Mouse (Mus musculus) naive thymus-derived CD4-positive, alpha-beta T cell, adult 2 months (primary cell): Measurements from ENCODE around the gene Tut7.
"Not testable (repeated sequence)": the region's sequence is repeated elsewhere in the genome, so short reads cannot be mapped to it uniquely, and the experiment has no call there.

ENCODE experiments used
- DNase-seq: peaks from one replicate; pipeline ENCODE4 v3.0.0-alpha.2; 2011; ENCODE audit warnings: low read depth

The Tut7 gene

GRCm38 (mm10) chr13:59766786-59767515, 56.0 kb downstream of the Tut7 start:
- no peak for DNase-seq

GRCm38 (mm10) chr13:59762791-59763190, 60.2 kb downstream of the Tut7 start:
- DNase-seq = no peak

GRCm38 (mm10) chr13:59756906-59757305, 66.0 kb downstream of the Tut7 start:
- DNase-seq = no peak

GRCm38 (mm10) chr13:59750310-59750709, 72.6 kb downstream of the Tut7 start:
- DNase-seq = no peak

GRCm38 (mm10) chr13:59746711-59747110, 76.2 kb downstream of the Tut7 start, which contains the start of gene 1700014D04Rik:
1700014D04Rik (minus strand) TSS chr13:59746752.
- DNase-seq = no peak

GRCm38 (mm10) chr13:59746164-59746563, 76.8 kb downstream of the Tut7 start:
- DNase-seq = no peak

- DNase-seq = no peak
These were observed 77.5 kb downstream of the Tut7 start for GRCm38 (mm10) chr13:59745462-59745861.

- DNase-seq = peak; percentile 46
These were observed 81.2 kb downstream of the Tut7 start for GRCm38 (mm10) chr13:59741697-59742096.

GRCm38 (mm10) chr13:59741096-59741495, 81.9 kb downstream of the Tut7 start:
- DNase-seq = no peak

GRCm38 (mm10) chr13:59739397-59739796, 83.5 kb downstream of the Tut7 start:
- no peak for DNase-seq

GRCm38 (mm10) chr13:59738455-59738854, 84.5 kb downstream of the Tut7 start:
- DNase-seq = no peak

GRCm38 (mm10) chr13:59735190-59735589, 87.8 kb downstream of the Tut7 start:
- no peak for DNase-seq

GRCm38 (mm10) chr13:59734347-59734746, 88.6 kb downstream of the Tut7 start:
- DNase-seq = not testable (repeated sequence)

GRCm38 (mm10) chr13:59733936-59734335, 89.0 kb downstream of the Tut7 start:
- no peak for DNase-seq

GRCm38 (mm10) chr13:59731652-59732051, 91.3 kb downstream of the Tut7 start, which contains the start of gene Spata31d1d:
Spata31d1d (minus strand) TSS chr13:59731752.
- DNase-seq = no peak

GRCm38 (mm10) chr13:59728378-59729093, 94.4 kb downstream of the Tut7 start:
- DNase-seq = peak; percentile 89

GRCm38 (mm10) chr13:59726139-59726867, 96.6 kb downstream of the Tut7 start:
- DNase-seq = no peak

GRCm38 (mm10) chr13:59722089-59722488, 100.9 kb downstream of the Tut7 start:
- not testable (repeated sequence) for DNase-seq
